Mouse (Mus musculus) kidney, postnatal 0 days (tissue): Measurements from ENCODE around the gene Prlh. TPM values are rescaled to one million over a fixed set of nuclear protein-coding genes. Genes with fewer than 3 reads are reported as not detected.

Experiments
- ATAC-seq: fragments of 200-750 bp; cut with Nextera tagmentation; replicated peaks from 2 replicates; pipeline ENCODE4 v1.8.0; 2017; ENCODE audit warnings: low read depth, moderate number of reproducible peaks, moderate TSS enrichment, moderate library complexity; ENCODE audit not compliant: low FRiP score
- DNase-seq: peaks from one replicate; pipeline ENCODE4 v3.0.0-alpha.2; 2016; ENCODE audit warnings: low spot score
- H3K27ac ChIP-seq: fragments of 300-500 bp; sonication (generic); 2 replicates; pipeline ENCODE4 v1.5.1; 2014; ENCODE audit warnings: mild to moderate bottlenecking
- H3K27me3 ChIP-seq: fragments of 300-500 bp; sonication (generic); 2 replicates; pipeline ENCODE4 v1.6.1; 2014; ENCODE audit warnings: low read length, mixed read lengths; ENCODE audit not compliant: insufficient read depth
- H3K36me3 ChIP-seq: fragments of 300-500 bp; sonication (generic); 2 replicates; pipeline ENCODE4 v1.6.1; 2014; ENCODE audit warnings: low read length, mixed read lengths; ENCODE audit not compliant: insufficient read depth
- H3K4me1 ChIP-seq: fragments of 300-500 bp; sonication (generic); replicated peaks from 2 replicates; pipeline ENCODE4 v1.6.1; 2014; ENCODE audit warnings: antibody characterized with exemption, low read length, mixed read lengths; ENCODE audit not compliant: insufficient read depth
- H3K4me2 ChIP-seq: fragments of 300-500 bp; sonication (generic); 2 replicates; pipeline ENCODE4 v1.6.1; 2014; ENCODE audit warnings: mild to moderate bottlenecking, low read length, moderate library complexity, mixed read lengths
- H3K4me3 ChIP-seq: fragments of 300-500 bp; sonication (generic); replicated peaks from 2 replicates; pipeline ENCODE4 v1.5.1; 2014; ENCODE audit warnings: low read depth, low read length
- H3K9ac ChIP-seq: fragments of 300-500 bp; sonication (generic); 2 replicates; pipeline ENCODE4 v1.6.1; 2014; ENCODE audit warnings: low read depth, low read length
- H3K9me3 ChIP-seq: fragments of 300-500 bp; sonication (generic); replicated peaks from 2 replicates; pipeline ENCODE4 v1.6.1; 2016; ENCODE audit warnings: low read length, inconsistent platforms, mixed read lengths
- CTCF ChIP-seq: IDR thresholded peaks from 2 replicates; pipeline ENCODE4 v1.5.1; 2016; ENCODE audit warnings: antibody characterized with exemption, low read depth, mild to moderate bottlenecking, moderate library complexity
- WGBS: fragments of 180-500 bp; shearing (Covaris S2); extraction: QIAGEN DNeasy Blood & Tissue Kit; methylation state at CpG from one replicate; pipeline ENCODE4 v1.1.7; 2014; 5-methylcytosine and 5-hydroxymethylcytosine counted together
- polyA plus RNA-seq: library from polyadenylated mRNA; unstranded; fragments of >200 nt; fragmentation: Nextera tagmentation; extraction: Ambion mirVana; gene quantifications from 2 replicates; pipeline ENCODE4 v1.2.1, GENCODE M21; 2015

Prlh gene
- polyA plus RNA-seq, result not detected in 2 replicates

DNA sequence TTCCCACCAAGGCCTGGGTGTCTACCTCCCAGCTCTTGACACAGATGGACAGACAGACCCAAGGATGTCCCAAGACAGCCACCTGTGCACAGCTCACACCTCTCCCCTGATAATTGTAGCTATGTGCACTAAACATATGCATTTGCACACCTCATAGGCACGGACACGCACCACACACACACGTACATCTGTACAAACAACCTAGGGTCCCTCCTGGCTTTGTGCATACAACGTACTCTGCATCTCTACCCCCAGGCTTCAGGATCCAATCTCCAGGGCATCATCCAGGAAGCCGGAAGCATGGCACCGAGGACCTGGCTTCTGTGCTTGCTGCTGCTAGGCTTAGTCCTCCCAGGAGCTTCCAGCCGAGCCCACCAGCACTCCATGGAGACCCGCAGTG lies at the start of gene Prlh:
TSS of gene Prlh (plus strand) at position 301 of the 400 bp plus-strand sequence.
- H3K9ac ChIP-seq, result no peak within 1 kb of the TSS
- H3K36me3 ChIP-seq, result no peaks in the 10 kb centered on the region
- TF ChIP-seq CTCF, result no peak
- no peak within 1 kb of the TSS for H3K4me3 ChIP-seq
- ATAC-seq (no peak), DNase-seq (no peak)
- no peaks in the 10 kb centered on the region for H3K9me3 ChIP-seq
- WGBS, result 84% methylated on average over 8 of the region's 8 CpGs
- H3K4me1 ChIP-seq, result no peaks in the 10 kb centered on the region
- H3K27ac ChIP-seq, result no peak within 1 kb of the TSS
- H3K4me2 ChIP-seq, result no peak within 1 kb of the TSS
- no peaks in the 10 kb centered on the region for H3K27me3 ChIP-seq

DNA sequence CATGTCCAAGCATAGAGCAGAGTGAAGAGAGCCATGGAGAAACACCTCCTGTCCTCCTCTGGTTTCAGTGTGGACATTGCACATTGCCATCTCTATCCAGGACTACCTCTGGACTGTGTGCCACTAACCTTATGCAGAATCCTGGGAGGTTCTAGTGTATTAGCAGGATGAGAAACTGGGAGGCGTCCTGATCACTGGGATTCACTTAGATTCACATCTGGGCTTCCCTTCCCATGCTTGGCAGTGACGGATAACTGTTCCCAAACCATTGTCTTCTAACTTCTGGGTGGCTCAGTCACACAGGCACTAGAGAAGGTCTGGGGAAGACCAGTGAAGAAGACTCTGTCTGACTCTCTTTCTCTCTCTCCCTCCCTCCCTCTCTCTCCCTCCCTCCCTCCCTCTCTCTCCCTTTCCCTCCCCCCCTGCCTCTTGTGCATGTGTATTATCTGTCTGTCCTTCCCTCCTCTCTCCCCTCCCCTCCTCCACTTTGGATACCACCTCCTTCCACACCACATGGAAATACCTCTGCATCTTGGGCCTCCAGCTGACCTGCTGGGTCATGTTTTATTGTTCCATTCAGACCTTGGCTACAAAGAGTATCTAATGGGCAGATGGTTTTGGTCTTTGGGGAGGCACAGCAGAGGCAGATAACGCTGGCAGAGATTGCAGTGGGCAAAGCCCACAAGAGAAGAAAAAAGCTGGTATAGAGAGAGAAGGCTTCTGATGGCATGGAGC lies 49.5 kb upstream of the Prlh start:
- no peaks in the 10 kb centered on the region for H3K4me1 ChIP-seq
- WGBS, result 55% methylated on average over 3 of the region's 3 CpGs
- ATAC-seq, result no peak

DNA sequence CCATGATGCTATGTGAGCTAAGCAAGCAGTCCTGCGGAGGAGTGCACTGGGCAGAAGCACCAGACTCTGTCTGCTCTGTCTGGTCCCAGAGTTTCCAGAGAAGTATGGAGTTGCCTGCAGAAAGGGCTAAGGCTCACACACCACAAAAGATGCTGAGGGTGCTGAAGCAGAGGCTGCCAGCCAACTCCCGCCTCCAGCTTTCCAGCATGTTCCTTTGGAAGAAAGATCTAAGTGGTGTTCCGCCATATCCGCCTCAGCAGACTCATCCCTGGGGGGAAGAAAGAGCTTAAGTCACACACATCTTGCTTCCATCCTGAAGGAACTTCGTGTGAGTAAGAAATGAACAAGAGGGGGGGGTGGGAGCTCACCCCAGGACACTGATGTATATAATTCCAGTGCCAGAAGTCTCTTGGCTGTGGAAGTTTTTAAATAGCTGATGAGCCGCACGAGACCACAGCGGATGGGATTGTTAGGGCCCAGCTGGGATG lies 48.9 kb upstream of the Prlh start:
- H3K4me1 ChIP-seq, result no peaks in the 10 kb centered on the region
- no peak for ATAC-seq
- H3K4me2 ChIP-seq, result no peak overlapping the region
- no peak for TF ChIP-seq CTCF
- H3K9ac ChIP-seq, result no peak overlapping the region
- no peak overlapping the region for H3K4me3 ChIP-seq
- H3K27me3 ChIP-seq, result no peaks in the 10 kb centered on the region
- 50% methylated on average over 8 of the region's 8 CpGs for WGBS
- DNase-seq, result peak; percentile 57
- no peaks in the 10 kb centered on the region for H3K36me3 ChIP-seq
- no peaks in the 10 kb centered on the region for H3K9me3 ChIP-seq
- H3K27ac ChIP-seq, result peak overlapping the region; percentile 16; the same call in 1 of the 2 replicates

More for the DNA sequence above, 49.5 kb upstream of the Prlh start:
- no peaks in the 10 kb centered on the region for H3K27me3 ChIP-seq
- H3K27ac ChIP-seq, result peak overlapping the region; percentile 16; the same call in 1 of the 2 replicates
- no peaks in the 10 kb centered on the region for H3K9me3 ChIP-seq
- no peak for DNase-seq
- no peak overlapping the region for H3K4me3 ChIP-seq
- H3K36me3 ChIP-seq, result no peaks in the 10 kb centered on the region
- H3K4me2 ChIP-seq, result no peak overlapping the region
- TF ChIP-seq CTCF, result no peak
- no peak overlapping the region for H3K9ac ChIP-seq

DNA sequence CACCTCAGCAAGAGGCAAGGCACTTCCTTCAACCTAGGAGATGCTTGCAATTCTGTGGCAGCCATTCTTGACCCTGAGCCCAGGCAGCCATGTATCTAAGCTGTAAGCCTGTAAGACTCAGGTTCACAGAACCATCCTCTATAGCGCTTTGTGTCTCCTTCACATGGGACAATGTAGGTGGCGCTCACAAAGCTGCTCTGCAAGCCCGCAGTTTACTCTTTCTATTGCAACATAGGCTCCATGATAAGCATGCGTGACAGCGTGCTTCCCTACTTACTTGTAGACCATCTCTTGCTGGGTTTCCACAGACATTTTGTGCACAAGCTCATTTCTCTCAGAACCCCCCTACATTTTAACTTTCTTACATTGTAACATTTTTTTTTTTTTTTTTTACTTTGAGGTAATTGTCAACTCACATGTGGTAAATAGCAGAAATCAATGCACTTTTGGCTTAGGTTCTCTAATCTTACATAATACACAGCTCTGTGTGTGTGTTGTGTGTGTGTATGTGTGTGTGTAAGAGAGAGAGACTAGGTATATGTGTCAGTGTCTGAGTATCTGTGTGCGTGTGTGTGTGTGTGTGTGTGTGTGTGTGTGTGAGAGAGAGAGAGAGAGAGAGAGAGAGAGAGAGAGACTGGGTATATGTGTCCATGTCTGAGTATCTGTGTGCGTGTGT lies 48.0 kb upstream of the Prlh start:
- no peaks in the 10 kb centered on the region for H3K9me3 ChIP-seq
- H3K9ac ChIP-seq, result no peak overlapping the region
- peaks cover 6% of the 10 kb centered on the region; the same call in 1 of the 2 replicates for H3K4me1 ChIP-seq
- TF ChIP-seq CTCF, result no peak
- no peaks in the 10 kb centered on the region for H3K27me3 ChIP-seq
- no peaks in the 10 kb centered on the region for H3K36me3 ChIP-seq
- ATAC-seq (no peak), DNase-seq (no peak)
- 90% methylated on average over 7 of the region's 7 CpGs for WGBS
- H3K4me3 ChIP-seq, result no peak overlapping the region
- H3K4me2 ChIP-seq, result no peak overlapping the region
- H3K27ac ChIP-seq, result no peak overlapping the region

DNA sequence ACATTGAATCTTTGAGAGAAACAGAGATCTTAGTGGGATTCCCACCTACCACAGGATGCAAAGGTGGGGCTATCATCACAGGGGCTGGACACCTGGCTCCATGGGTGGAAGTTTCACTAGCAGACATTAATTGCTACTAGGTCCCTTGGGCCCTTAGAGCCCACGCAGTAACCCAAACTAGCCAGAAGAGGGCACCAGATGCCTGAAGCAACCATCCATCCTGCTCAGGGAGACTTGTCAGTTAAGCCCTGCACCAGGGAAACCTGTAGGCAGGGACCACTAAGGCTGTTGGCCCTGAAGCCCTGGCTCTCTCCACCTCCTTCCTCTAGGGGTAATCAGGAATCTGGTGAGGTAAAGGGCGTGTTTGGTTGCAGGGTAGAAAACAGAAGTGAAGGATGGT lies 46.6 kb upstream of the Prlh start:
- Histone ChIP-seq H3K4me3 (no peak overlapping the region), H3K4me1 (peaks cover 8% of the 10 kb centered on the region; the same call in 1 of the 2 replicates), H3K36me3 (no peaks in the 10 kb centered on the region), H3K27ac (no peak overlapping the region), H3K9me3 (no peaks in the 10 kb centered on the region), H3K4me2 (no peak overlapping the region), H3K9ac (no peak overlapping the region), H3K27me3 (no peaks in the 10 kb centered on the region)
- DNase-seq (peak; percentile 69), ATAC-seq (0 out of 2 replicates have a peak, but pooled peaks have one; percentile 22)
- WGBS, result 11% methylated on average over 2 of the region's 2 CpGs
- TF ChIP-seq CTCF, result peak; percentile 96

DNA sequence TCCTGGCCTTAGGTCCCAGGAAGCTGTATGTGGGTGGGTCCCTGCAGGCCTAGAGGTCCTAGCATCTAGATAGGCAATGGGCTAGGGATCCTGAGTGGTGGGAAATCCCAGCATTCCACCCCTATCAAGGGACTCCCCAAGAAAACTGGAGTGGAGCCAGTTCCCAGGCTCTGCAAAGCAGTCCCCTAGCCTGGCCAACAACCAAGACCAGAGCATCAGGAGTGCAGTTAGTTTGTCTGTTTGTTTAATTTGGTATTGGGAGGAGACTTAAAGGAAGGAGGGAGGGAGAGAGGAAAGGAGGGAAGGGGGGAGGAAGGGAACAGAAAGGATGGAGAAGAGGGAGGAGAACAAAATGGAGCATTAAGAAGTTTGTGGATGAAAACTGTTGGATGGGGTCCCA lies 43.7 kb upstream of the Prlh start:
- H3K9me3 ChIP-seq, result no peaks in the 10 kb centered on the region
- H3K9ac ChIP-seq, result no peak overlapping the region
- H3K27me3 ChIP-seq, result no peaks in the 10 kb centered on the region
- H3K4me2 ChIP-seq, result peak overlapping the region; percentile 34
- 0 out of 2 replicates have a peak overlapping the region, but pooled peaks have one; percentile 39 for H3K27ac ChIP-seq
- ATAC-seq (no peak), DNase-seq (peak; percentile 74)
- peaks cover 8% of the 10 kb centered on the region; the same call in 1 of the 2 replicates for H3K4me1 ChIP-seq
- TF ChIP-seq CTCF, result no peak
- no peaks in the 10 kb centered on the region for H3K36me3 ChIP-seq
- no peak overlapping the region for H3K4me3 ChIP-seq
